Mouse (Mus musculus): ENCODE measurements around the gene Klf16. TPM values are rescaled to one million over a fixed set of nuclear protein-coding genes. Genes with fewer than 3 reads are reported as not detected.

The Klf16 gene
- polyA plus RNA-seq, 1 experiment: not detected

GRCm38 (mm10) chr10:80620365-80620764 is 43.2 kb upstream of the Klf16 start:
- H3K4me3 ChIP-seq (ENCODE audit: insufficient read depth, low read depth, low read length): no peak overlapping the region
- 85% methylated on average over 9 of the region's 9 CpGs for WGBS
- TF ChIP-seq CTCF (IDR thresholded peaks at IDR 0.05; ENCODE audit: insufficient read depth, low read depth, low read length): no peak
- no peak for TF ChIP-seq POLR2A (IDR thresholded peaks at IDR 0.05; ENCODE audit: insufficient read depth, low read depth, low read length)
- H3K27ac ChIP-seq (ENCODE audit: insufficient read depth, low read depth, low read length): no peak overlapping the region
- peaks cover 28% of the 10 kb centered on the region for H3K4me1 ChIP-seq (ENCODE audit: control insufficient read depth, insufficient read depth, low read length)

- Histone ChIP-seq H3K27ac (ENCODE audit: insufficient read depth, low read depth, low read length) (no peak overlapping the region), H3K4me1 (ENCODE audit: control insufficient read depth, insufficient read depth, low read length) (peaks cover 22% of the 10 kb centered on the region), H3K4me3 (ENCODE audit: insufficient read depth, low read depth, low read length) (no peak overlapping the region)
- 49% methylated on average over 8 of the region's 8 CpGs for WGBS
- TF ChIP-seq POLR2A (IDR thresholded peaks at IDR 0.05; ENCODE audit: insufficient read depth, low read depth, low read length): no peak
- no peak for TF ChIP-seq CTCF (IDR thresholded peaks at IDR 0.05; ENCODE audit: insufficient read depth, low read depth, low read length)
These were observed 42.5 kb upstream of the Klf16 start for GRCm38 (mm10) chr10:80619465-80620244.

GRCm38 (mm10) chr10:80618181-80618580 is 41.1 kb upstream of the Klf16 start:
- WGBS: 77% methylated on average over 9 of the region's 9 CpGs
- TF ChIP-seq CTCF (IDR thresholded peaks at IDR 0.05; ENCODE audit: insufficient read depth, low read depth, low read length): no peak
- no peak for TF ChIP-seq POLR2A (IDR thresholded peaks at IDR 0.05; ENCODE audit: insufficient read depth, low read depth, low read length)
- H3K27ac ChIP-seq (ENCODE audit: insufficient read depth, low read depth, low read length): no peak overlapping the region
- H3K4me3 ChIP-seq (ENCODE audit: insufficient read depth, low read depth, low read length): no peak overlapping the region
- H3K4me1 ChIP-seq (ENCODE audit: control insufficient read depth, insufficient read depth, low read length): peaks cover 7% of the 10 kb centered on the region

- TF ChIP-seq POLR2A (IDR thresholded peaks at IDR 0.05; ENCODE audit: insufficient read depth, low read depth, low read length): no peak
- TF ChIP-seq CTCF (IDR thresholded peaks at IDR 0.05; ENCODE audit: insufficient read depth, low read depth, low read length): no peak
- WGBS: 79% methylated on average over 6 of the region's 6 CpGs
- H3K4me3 ChIP-seq (ENCODE audit: insufficient read depth, low read depth, low read length): no peak overlapping the region
- H3K4me1 ChIP-seq (ENCODE audit: control insufficient read depth, insufficient read depth, low read length): peaks cover 5% of the 10 kb centered on the region; the same call in 1 of the 2 replicates
- H3K27ac ChIP-seq (ENCODE audit: insufficient read depth, low read depth, low read length): no peak overlapping the region
These were observed 37.2 kb upstream of the Klf16 start for GRCm38 (mm10) chr10:80614351-80614750.

- 73% methylated on average over 3 of the region's 3 CpGs for WGBS
- no peak for TF ChIP-seq CTCF (IDR thresholded peaks at IDR 0.05; ENCODE audit: insufficient read depth, low read depth, low read length)
- TF ChIP-seq POLR2A (IDR thresholded peaks at IDR 0.05; ENCODE audit: insufficient read depth, low read depth, low read length): no peak
- Histone ChIP-seq H3K4me3 (ENCODE audit: insufficient read depth, low read depth, low read length) (no peak overlapping the region), H3K27ac (ENCODE audit: insufficient read depth, low read depth, low read length) (no peak overlapping the region), H3K4me1 (ENCODE audit: control insufficient read depth, insufficient read depth, low read length) (peaks cover 5% of the 10 kb centered on the region; the same call in 1 of the 2 replicates)
These were observed 36.7 kb upstream of the Klf16 start for GRCm38 (mm10) chr10:80613821-80614220.

- Histone ChIP-seq H3K4me3 (ENCODE audit: insufficient read depth, low read depth, low read length) (no peak overlapping the region), H3K4me1 (ENCODE audit: control insufficient read depth, insufficient read depth, low read length) (peaks cover 5% of the 10 kb centered on the region; the same call in 1 of the 2 replicates), H3K27ac (ENCODE audit: insufficient read depth, low read depth, low read length) (no peak overlapping the region)
- 96% methylated on average over 3 of the region's 3 CpGs for WGBS
- TF ChIP-seq POLR2A (IDR thresholded peaks at IDR 0.05; ENCODE audit: insufficient read depth, low read depth, low read length): no peak
These were observed 34.8 kb upstream of the Klf16 start for GRCm38 (mm10) chr10:80611905-80612304.

GRCm38 (mm10) chr10:80611024-80611423 is 33.9 kb upstream of the Klf16 start:
- no peak overlapping the region for H3K27ac ChIP-seq (ENCODE audit: insufficient read depth, low read depth, low read length)
- TF ChIP-seq POLR2A (IDR thresholded peaks at IDR 0.05; ENCODE audit: insufficient read depth, low read depth, low read length) (no peak), CTCF (IDR thresholded peaks at IDR 0.05; ENCODE audit: insufficient read depth, low read depth, low read length) (peak; percentile 61)
- 78% methylated on average over 4 of the region's 4 CpGs for WGBS
- peaks cover 5% of the 10 kb centered on the region; the same call in 1 of the 2 replicates for H3K4me1 ChIP-seq (ENCODE audit: control insufficient read depth, insufficient read depth, low read length)
- H3K4me3 ChIP-seq (ENCODE audit: insufficient read depth, low read depth, low read length): no peak overlapping the region

- no peak for TF ChIP-seq CTCF (IDR thresholded peaks at IDR 0.05; ENCODE audit: insufficient read depth, low read depth, low read length)
- no peak for TF ChIP-seq POLR2A (IDR thresholded peaks at IDR 0.05; ENCODE audit: insufficient read depth, low read depth, low read length)
- 90% methylated on average over 9 of the region's 9 CpGs for whole genome bisulfite sequencing
- Histone ChIP-seq H3K27ac (ENCODE audit: insufficient read depth, low read depth, low read length) (no peak overlapping the region), H3K4me3 (ENCODE audit: insufficient read depth, low read depth, low read length) (no peak overlapping the region), H3K4me1 (ENCODE audit: control insufficient read depth, insufficient read depth, low read length) (peaks cover 5% of the 10 kb centered on the region; the same call in 1 of the 2 replicates)
These were observed 33.1 kb upstream of the Klf16 start for GRCm38 (mm10) chr10:80610116-80610785.

- H3K4me1 ChIP-seq (ENCODE audit: control insufficient read depth, insufficient read depth, low read length): peaks cover 9% of the 10 kb centered on the region
- no peak for TF ChIP-seq CTCF (IDR thresholded peaks at IDR 0.05; ENCODE audit: insufficient read depth, low read depth, low read length)
- no peak for TF ChIP-seq POLR2A (IDR thresholded peaks at IDR 0.05; ENCODE audit: insufficient read depth, low read depth, low read length)
- no peak overlapping the region for H3K4me3 ChIP-seq (ENCODE audit: insufficient read depth, low read depth, low read length)
- 91% methylated on average over 10 of the region's 10 CpGs for WGBS
- no peak overlapping the region for H3K27ac ChIP-seq (ENCODE audit: insufficient read depth, low read depth, low read length)
These were observed 32.3 kb upstream of the Klf16 start for GRCm38 (mm10) chr10:80609269-80609924.
